In genomic region chr7:105373509-105373908, GRCm38 (mm10) we compare ENCODE assay signal across 17 mouse cellular contexts. TPM values are rescaled to one million over a fixed set of nuclear protein-coding genes. Genes with fewer than 3 reads are reported as not detected.
DNase-seq lines count a peak whose midpoint lies in the region; ATAC-seq and TF ChIP-seq lines count a peak whose summit lies in the region.
"Had no signal": no experiment of that assay in that cellular context is flagged by ENCODE, and none has a peak within 500 bp of the region (broad histone marks: within the 10 kb centered on the region; RNA-seq: fewer than 3 reads in every experiment).

No protein-coding gene starts in this region.

- no peaks in the 10 kb centered on the region for H3K9me3 ChIP-seq in liver, embryonic 14.5 days (ENCODE audit: control insufficient read depth, low read length)
- no peaks in the 10 kb centered on the region for H3K9me3 ChIP-seq in liver, embryonic 11.5 days (ENCODE audit: control insufficient read depth, low read length)
- H3K9me3 ChIP-seq in heart, embryonic 15.5 days (replicated peaks): no peaks in the 10 kb centered on the region
- H3K9me3 ChIP-seq: embryonic facial prominence, embryonic 10.5 days; forebrain, embryonic 12.5 days had no signal

- WGBS in liver, embryonic 14.5 days (ENCODE audit: insufficient replicate concordance): 20% methylated on average over 4 of the region's 4 CpGs
- 61% methylated on average over 4 of the region's 4 CpGs for WGBS in liver, embryonic 11.5 days
- WGBS in heart, embryonic 15.5 days: 37% methylated on average over 4 of the region's 4 CpGs

- no peak overlapping the region for H3K27ac ChIP-seq in liver, embryonic 14.5 days
- H3K27ac ChIP-seq in liver, embryonic 11.5 days (ENCODE audit: low read depth, low read length): no peak overlapping the region
- peak overlapping the region; percentile 71 for H3K27ac ChIP-seq in heart, embryonic 15.5 days
- H3K27ac ChIP-seq: embryonic facial prominence, embryonic 10.5 days; forebrain, embryonic 12.5 days had no signal

- peaks cover 0 to 2% of the 10 kb centered on the region in 2 experiments; a peak in 2 of 4 replicates for H3K4me1 ChIP-seq in liver, embryonic 14.5 days (replicated peaks; ENCODE audit: control insufficient read depth in 2 of 2, insufficient read depth in 2 of 2, low read length in 1 of 2)
- H3K4me1 ChIP-seq in liver, embryonic 11.5 days (replicated peaks; ENCODE audit: control insufficient read depth, insufficient read depth, low read length): no peaks in the 10 kb centered on the region
- peaks cover 11% of the 10 kb centered on the region for H3K4me1 ChIP-seq in heart, embryonic 15.5 days (replicated peaks)
- H3K4me1 ChIP-seq: embryonic facial prominence, embryonic 10.5 days; forebrain, embryonic 12.5 days had no signal

- TF ChIP-seq CTCF in liver, embryonic 14.5 days (IDR thresholded peaks at IDR 0.05; ENCODE audit: low read depth): no peak

- no peak overlapping the region for H3K9ac ChIP-seq in liver, embryonic 14.5 days (replicated peaks)
- H3K9ac ChIP-seq in liver, embryonic 11.5 days (ENCODE audit: low read depth, low read length): no peak overlapping the region
- H3K9ac ChIP-seq in heart, embryonic 15.5 days: no peak overlapping the region
- H3K9ac ChIP-seq: forebrain, embryonic 12.5 days had no signal

- 0 out of 2 replicates have a peak, but pooled peaks have one; percentile 25 for ATAC-seq in liver, embryonic 14.5 days (ENCODE audit: insufficient read depth)
- no peak for ATAC-seq in liver, embryonic 11.5 days (replicated peaks; ENCODE audit: low FRiP score)
- ATAC-seq in heart, embryonic 15.5 days (replicated peaks; ENCODE audit: insufficient number of reproducible peaks, insufficient read depth, low FRiP score, low read depth): peak; percentile 89
- ATAC-seq in megakaryocyte-erythroid progenitor cell, adult 5-6 weeks (replicated peaks; ENCODE audit: low FRiP score, low TSS enrichment, poor library complexity, severe bottlenecking): peak; percentile 96
- ATAC-seq: intestine, postnatal 0 days had no signal

- H3K36me3 ChIP-seq in liver, embryonic 14.5 days (replicated peaks; ENCODE audit: control insufficient read depth, insufficient read depth, low read depth): no peaks in the 10 kb centered on the region
- peaks cover 10% of the 10 kb centered on the region for H3K36me3 ChIP-seq in liver, embryonic 11.5 days (ENCODE audit: control insufficient read depth, insufficient read depth, low read length)
- H3K36me3 ChIP-seq in heart, embryonic 15.5 days: peaks cover 16% of the 10 kb centered on the region

- 0 out of 2 replicates have a peak, but pooled peaks have one; percentile 10 for TF ChIP-seq EP300 in liver, embryonic 14.5 days (IDR thresholded peaks at IDR 0.05; ENCODE audit: low read depth)

- no peaks in the 10 kb centered on the region for H3K27me3 ChIP-seq in liver, embryonic 14.5 days (ENCODE audit: control insufficient read depth, insufficient read depth, low read length)
- H3K27me3 ChIP-seq in liver, embryonic 11.5 days (replicated peaks; ENCODE audit: control insufficient read depth, insufficient read depth, low read length): no peaks in the 10 kb centered on the region
- H3K27me3 ChIP-seq in heart, embryonic 15.5 days: no peaks in the 10 kb centered on the region
- H3K27me3 ChIP-seq: forebrain, embryonic 12.5 days had no signal

- no peak overlapping the region for H3K4me3 ChIP-seq in liver, embryonic 14.5 days (ENCODE audit: insufficient read depth in 1 of 2, low read depth in 2 of 2, low read length in 2 of 2)
- no peak overlapping the region for H3K4me3 ChIP-seq in liver, embryonic 11.5 days (ENCODE audit: low read depth, low read length)
- H3K4me3 ChIP-seq in heart, embryonic 15.5 days: no peak overlapping the region
- H3K4me3 ChIP-seq: embryonic facial prominence, embryonic 10.5 days; forebrain, embryonic 12.5 days had no signal

- no peak overlapping the region for H3K4me2 ChIP-seq in liver, embryonic 14.5 days (ENCODE audit: low read depth)
- H3K4me2 ChIP-seq in liver, embryonic 11.5 days: no peak overlapping the region
- no peak overlapping the region for H3K4me2 ChIP-seq in heart, embryonic 15.5 days
- H3K4me2 ChIP-seq: forebrain, embryonic 12.5 days had no signal

- DNase-seq in adrenal gland, adult 2 months: peak; percentile 13
- no peak for DNase-seq in adrenal gland, postnatal 25 days
- DNase-seq in liver, embryonic 14.5 days (ENCODE audit: low read depth in 3 of 3, low spot score in 3 of 3): no peak
- DNase-seq in liver, embryonic 11.5 days (ENCODE audit: low spot score): no peak
- no peak for DNase-seq in thymus, postnatal 10 days (ENCODE audit: low spot score in 2 of 2)
- DNase-seq in layer of hippocampus, adult 9-10 months (ENCODE audit: low spot score): no peak
- DNase-seq: right cerebral cortex, postnatal 4 days; thymus, adult 2 months had no signal

RNA-seq across cellular contexts. Expression of gene Gm5901, which starts 1.3 kb away (rescaled TPM):
- not detected for total RNA-seq in adrenal gland, adult 2 months (2021)
- polyA plus RNA-seq in adrenal gland, adult 2 months (2012; rRNA removed): not detected in 2 replicates
- not detected in 2 replicates for total RNA-seq in adrenal gland, postnatal 25 days (2021)
- not detected in 2 replicates for polyA plus RNA-seq in liver, embryonic 14.5 days (2012; rRNA removed)
- polyA plus RNA-seq in liver, embryonic 14.5 days (2014; fragmentation: Nextera tagmentation; extraction: Ambion mirVana): not detected in 2 replicates
- polyA plus RNA-seq in liver, embryonic 11.5 days (2014; fragmentation: Nextera tagmentation; extraction: Ambion mirVana): not detected in 2 replicates
- not detected in 2 replicates for polyA plus RNA-seq in heart, embryonic 15.5 days (2015; fragmentation: Nextera tagmentation; extraction: Ambion mirVana)
- total RNA-seq in megakaryocyte-erythroid progenitor cell, adult 5-6 weeks (2014; fragmentation: Nextera tagmentation): not detected in 2 replicates
- not detected in 2 replicates for total RNA-seq in megakaryocyte-erythroid progenitor cell, adult 5-6 weeks (2017)
- total RNA-seq: midbrain, postnatal 0 days had no signal
- polyA plus RNA-seq: embryonic facial prominence, embryonic 10.5 days; forebrain, embryonic 12.5 days; intestine, postnatal 0 days; limb, embryonic 14.5 days had no signal

RNA-seq across cellular contexts. Expression of gene Olfr692, which starts 5.5 kb away (rescaled TPM):
- not detected for total RNA-seq in adrenal gland, adult 2 months (2021)
- not detected in 2 replicates for polyA plus RNA-seq in adrenal gland, adult 2 months (2012; rRNA removed)
- total RNA-seq in adrenal gland, postnatal 25 days (2021): not detected in 2 replicates
- not detected in 2 replicates for polyA plus RNA-seq in liver, embryonic 14.5 days (2012; rRNA removed)
- not detected in 2 replicates for polyA plus RNA-seq in liver, embryonic 14.5 days (2014; fragmentation: Nextera tagmentation; extraction: Ambion mirVana)
- polyA plus RNA-seq in liver, embryonic 11.5 days (2014; fragmentation: Nextera tagmentation; extraction: Ambion mirVana): not detected in 2 replicates
- polyA plus RNA-seq in heart, embryonic 15.5 days (2015; fragmentation: Nextera tagmentation; extraction: Ambion mirVana): not detected in 2 replicates
- total RNA-seq in megakaryocyte-erythroid progenitor cell, adult 5-6 weeks (2014; fragmentation: Nextera tagmentation): not detected in 2 replicates
- total RNA-seq in megakaryocyte-erythroid progenitor cell, adult 5-6 weeks (2017): not detected in 2 replicates
- total RNA-seq: ES-E14; midbrain, postnatal 0 days had no signal
- polyA plus RNA-seq: embryonic facial prominence, embryonic 10.5 days; forebrain, embryonic 12.5 days; gonadal fat pad, adult 2 months; intestine, postnatal 0 days; limb, embryonic 14.5 days; thymus, adult 2 months had no signal

RNA-seq across cellular contexts. Expression of gene Fam160a2, which starts 26.3 kb away (rescaled TPM):
- 10 to 100 TPM; 18.5 to 25.5 TPM for total RNA-seq in adrenal gland, adult 2 months (2021)
- polyA plus RNA-seq in adrenal gland, adult 2 months (2012; rRNA removed): 50.5 and 54.7 TPM in 2 replicates
- 33.2 and 33.3 TPM in 2 replicates for total RNA-seq in adrenal gland, postnatal 25 days (2021)
- 8.1 and 8.7 TPM in 2 replicates for polyA plus RNA-seq in liver, embryonic 14.5 days (2012; rRNA removed)
- 7.4 and 8.1 TPM in 2 replicates for polyA plus RNA-seq in liver, embryonic 14.5 days (2014; fragmentation: Nextera tagmentation; extraction: Ambion mirVana)
- 28.7 and 31.0 TPM in 2 replicates for polyA plus RNA-seq in liver, embryonic 11.5 days (2014; fragmentation: Nextera tagmentation; extraction: Ambion mirVana)
- polyA plus RNA-seq in heart, embryonic 15.5 days (2015; fragmentation: Nextera tagmentation; extraction: Ambion mirVana): 24.7 and 35.4 TPM in 2 replicates
- total RNA-seq in megakaryocyte-erythroid progenitor cell, adult 5-6 weeks (2014; fragmentation: Nextera tagmentation): 24.6 and 31.9 TPM in 2 replicates
- 9.8 and 15.1 TPM in 2 replicates for total RNA-seq in megakaryocyte-erythroid progenitor cell, adult 5-6 weeks (2017)

RNA-seq across cellular contexts. Expression of gene Cnga4, which starts 30.9 kb away (rescaled TPM):
- total RNA-seq in adrenal gland, adult 2 months (2021): not detected
- polyA plus RNA-seq in adrenal gland, adult 2 months (2012; rRNA removed): 0.13 and 0.26 TPM in 2 replicates
- not detected in 2 replicates for total RNA-seq in adrenal gland, postnatal 25 days (2021)
- 0.02 TPM in 1 of 2 replicates, not detected in the other for polyA plus RNA-seq in liver, embryonic 14.5 days (2012; rRNA removed)
- polyA plus RNA-seq in liver, embryonic 14.5 days (2014; fragmentation: Nextera tagmentation; extraction: Ambion mirVana): not detected in 2 replicates
- polyA plus RNA-seq in liver, embryonic 11.5 days (2014; fragmentation: Nextera tagmentation; extraction: Ambion mirVana): not detected in 2 replicates
- not detected in 2 replicates for polyA plus RNA-seq in heart, embryonic 15.5 days (2015; fragmentation: Nextera tagmentation; extraction: Ambion mirVana)
- total RNA-seq in megakaryocyte-erythroid progenitor cell, adult 5-6 weeks (2014; fragmentation: Nextera tagmentation): not detected in 2 replicates
- not detected in 2 replicates for total RNA-seq in megakaryocyte-erythroid progenitor cell, adult 5-6 weeks (2017)
- polyA plus RNA-seq: intestine, postnatal 0 days had no signal

RNA-seq across cellular contexts. Expression of gene Olfr691, which starts 31.4 kb away (rescaled TPM):
- total RNA-seq in adrenal gland, adult 2 months (2021): not detected
- not detected in 2 replicates for polyA plus RNA-seq in adrenal gland, adult 2 months (2012; rRNA removed)
- not detected in 2 replicates for total RNA-seq in adrenal gland, postnatal 25 days (2021)
- polyA plus RNA-seq in liver, embryonic 14.5 days (2012; rRNA removed): not detected in 2 replicates
- not detected in 2 replicates for polyA plus RNA-seq in liver, embryonic 14.5 days (2014; fragmentation: Nextera tagmentation; extraction: Ambion mirVana)
- not detected in 2 replicates for polyA plus RNA-seq in liver, embryonic 11.5 days (2014; fragmentation: Nextera tagmentation; extraction: Ambion mirVana)
- polyA plus RNA-seq in heart, embryonic 15.5 days (2015; fragmentation: Nextera tagmentation; extraction: Ambion mirVana): not detected in 2 replicates
- total RNA-seq in megakaryocyte-erythroid progenitor cell, adult 5-6 weeks (2014; fragmentation: Nextera tagmentation): not detected in 2 replicates
- not detected in 2 replicates for total RNA-seq in megakaryocyte-erythroid progenitor cell, adult 5-6 weeks (2017)
- total RNA-seq: ES-E14 had no signal
- polyA plus RNA-seq: embryonic facial prominence, embryonic 10.5 days; forebrain, embryonic 12.5 days; gonadal fat pad, adult 2 months; intestine, postnatal 0 days; thymus, adult 2 months had no signal
